Mouse (Mus musculus) monocyte, adult 5-6 weeks (primary cell): ENCODE data around the gene Crim1. TPM values are rescaled to one million over a fixed set of nuclear protein-coding genes. Genes with fewer than 3 reads are reported as not detected.

Experiments
- ATAC-seq: fragments of 153-309, 156-312 bp; replicated peaks from 2 replicates; pipeline ENCODE4 v1.8.0; 2017; ENCODE audit warnings: mild to moderate bottlenecking; ENCODE audit not compliant: low TSS enrichment, insufficient number of reproducible peaks, severe bottlenecking, poor library complexity, low FRiP score
- total RNA-seq: library from RNA; stranded (forward); fragments of 200-1000, 200-491, 200-594 nt; gene quantifications from 3 replicates; pipeline ENCODE4 v1.2.3, GENCODE M21; 2017

Gene Crim1
- total RNA-seq, 1 experiment from 2014 or later: 10.1 TPM

DNA sequence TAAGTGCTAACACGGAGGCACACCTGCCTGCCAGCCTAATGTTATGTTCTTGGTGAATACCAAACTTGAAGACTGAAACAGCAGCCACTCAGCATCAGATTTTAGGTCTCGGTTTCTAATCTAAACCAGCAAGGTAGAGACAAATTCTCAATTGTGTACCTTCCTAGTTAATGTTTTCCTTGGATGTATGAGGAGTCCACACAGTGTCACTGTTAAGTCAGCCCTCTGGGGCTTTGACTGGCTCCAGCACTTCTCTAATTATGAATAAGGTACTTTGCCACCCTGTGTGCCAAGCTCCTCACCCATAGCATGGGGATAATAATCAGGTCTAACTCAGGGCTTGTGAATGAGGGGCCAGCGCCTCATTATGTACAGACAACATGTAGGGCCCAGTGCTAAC lies 182.3 kb downstream of the Crim1 start:
- ATAC-seq: no peak

GRCm38 (mm10) chr17:78387665-78388064 lies 187.6 kb downstream of the Crim1 start:
- ATAC-seq: no peak

DNA sequence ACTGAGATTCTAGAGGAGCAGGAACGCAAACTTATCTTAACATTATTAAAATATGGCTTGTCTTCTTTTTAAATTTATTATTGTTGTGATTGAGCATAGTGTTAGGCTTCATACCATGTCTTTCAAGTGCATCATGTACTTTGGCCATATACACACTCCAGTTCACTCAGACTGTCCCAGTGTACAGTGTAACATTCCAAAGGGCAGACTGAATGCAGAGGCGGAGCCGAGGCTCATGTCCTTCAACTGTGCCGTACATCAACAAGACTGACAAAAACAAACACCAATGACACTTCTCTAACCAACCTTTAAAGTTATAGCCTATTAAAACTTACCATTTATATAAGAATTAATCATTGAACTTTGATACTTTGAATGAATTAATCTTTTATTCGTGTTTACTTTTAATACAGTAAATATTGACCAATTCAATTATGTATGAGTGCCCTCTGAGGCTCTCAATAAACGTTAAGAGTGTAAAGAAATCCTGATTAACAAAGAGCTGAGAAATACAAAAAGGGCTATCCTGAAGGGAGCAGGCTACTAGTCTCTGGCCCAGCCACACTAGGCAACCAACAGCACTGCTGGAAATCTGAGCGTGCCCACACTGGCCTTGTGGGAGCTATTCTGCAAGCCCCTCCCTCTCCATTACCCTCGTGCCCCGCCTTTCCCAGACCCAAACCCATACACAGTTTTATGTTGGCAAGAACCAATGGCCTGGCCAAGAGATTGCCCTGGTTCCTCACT lies 188.2 kb downstream of the Crim1 start:
- no peak for ATAC-seq

DNA sequence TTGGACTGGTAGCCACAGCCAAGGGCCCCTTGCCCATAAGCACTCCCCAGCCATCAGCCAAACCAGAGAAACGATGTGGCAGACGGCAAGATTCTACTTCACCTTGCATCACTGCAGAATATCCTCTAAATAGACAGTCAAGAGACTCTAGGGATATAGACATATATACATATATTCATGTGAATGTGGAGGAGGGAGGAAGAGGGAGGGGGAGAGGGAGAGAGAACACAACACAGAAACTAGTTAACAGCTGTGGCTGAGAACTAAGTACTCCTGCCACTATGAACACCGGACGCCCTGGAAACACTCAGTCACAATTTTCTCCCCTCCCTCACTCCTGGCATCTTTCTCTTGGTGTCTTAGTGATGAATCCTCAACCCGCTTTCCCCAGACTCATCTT lies 189.5 kb downstream of the Crim1 start:
- no peak for ATAC-seq

DNA sequence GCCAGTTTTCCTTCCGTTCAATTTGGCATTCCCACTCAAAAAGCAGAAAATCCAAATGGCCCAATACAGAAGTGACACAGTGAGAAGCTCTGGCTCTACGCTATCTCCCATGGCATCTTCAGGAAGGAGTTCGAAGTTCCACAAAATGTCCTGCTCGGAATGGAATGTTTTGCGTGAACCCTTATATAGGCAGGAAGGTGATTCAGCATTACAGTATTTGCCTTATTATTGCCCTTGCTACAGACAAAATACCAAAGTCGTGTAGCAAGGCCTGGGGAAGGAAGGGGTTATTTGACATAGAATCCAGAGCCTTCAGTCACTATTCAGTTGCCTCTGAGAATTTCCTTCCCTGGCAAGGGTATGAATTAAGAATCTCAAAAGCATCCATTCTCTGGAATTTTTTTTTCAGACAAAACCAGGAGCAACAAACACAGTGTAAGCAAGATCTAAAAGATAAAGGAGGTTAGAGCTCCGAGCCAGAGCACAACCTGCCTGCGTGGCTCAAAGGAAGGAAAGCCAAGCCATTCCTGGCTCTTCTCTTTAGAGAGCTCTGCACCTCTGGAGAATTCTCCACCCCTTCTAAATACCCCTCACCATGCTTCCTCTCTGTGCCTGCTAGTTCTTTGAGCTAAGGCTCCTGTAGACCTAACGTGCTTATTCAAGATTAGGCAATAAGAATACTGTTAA lies 192.5 kb downstream of the Crim1 start:
- ATAC-seq: no peak

- no peak for ATAC-seq
Measured at GRCm38 (mm10) chr17:78400130-78400840, 200.2 kb downstream of the Crim1 start.

DNA sequence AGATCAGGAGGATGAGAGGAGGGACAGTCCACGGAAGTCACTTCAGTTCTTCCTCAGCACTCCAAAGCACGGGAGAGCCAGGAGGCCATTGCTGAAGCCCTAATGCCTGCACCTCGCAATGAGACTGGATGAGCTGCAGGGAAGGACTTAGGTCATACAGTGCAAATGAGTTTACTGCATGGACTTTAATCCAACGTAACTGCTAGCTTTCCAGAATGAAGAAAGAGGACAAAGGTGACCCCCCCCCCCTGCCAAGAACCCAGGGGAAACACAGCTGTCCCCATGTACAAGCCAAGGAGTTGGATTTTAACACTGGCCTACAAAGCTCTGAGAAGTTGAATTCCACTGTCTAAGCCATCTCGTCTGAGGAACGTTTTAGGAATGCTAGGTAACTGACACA lies 201.3 kb downstream of the Crim1 start:
- no peak for ATAC-seq

DNA sequence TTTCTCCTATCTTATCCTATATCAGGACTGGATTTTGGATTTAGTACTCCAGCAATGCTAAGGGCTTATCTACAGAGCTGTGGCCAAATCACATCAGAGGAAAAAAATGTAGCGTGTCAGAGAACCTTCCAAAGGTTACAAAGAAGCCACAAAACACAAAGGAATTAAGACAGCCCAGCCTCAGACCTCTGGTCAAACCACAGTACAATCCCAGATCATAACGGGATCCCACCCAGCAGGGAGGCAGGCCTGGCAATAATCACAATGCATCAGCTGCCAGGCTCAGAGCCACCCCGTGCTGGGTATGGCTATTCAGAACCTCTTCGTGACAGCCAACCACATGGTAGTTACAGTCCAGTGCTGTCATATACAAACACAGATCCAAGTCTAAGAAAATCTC lies 201.7 kb downstream of the Crim1 start:
- no peak for ATAC-seq

- ATAC-seq: no peak
Measured at GRCm38 (mm10) chr17:78402174-78402573, 202.1 kb downstream of the Crim1 start.

GRCm38 (mm10) chr17:78403229-78403628 lies 203.2 kb downstream of the Crim1 start:
- no peak for ATAC-seq

GRCm38 (mm10) chr17:78403804-78404203 lies 203.8 kb downstream of the Crim1 start:
- no peak for ATAC-seq

- no peak for ATAC-seq
Measured at GRCm38 (mm10) chr17:78405336-78405735, 205.3 kb downstream of the Crim1 start.

DNA sequence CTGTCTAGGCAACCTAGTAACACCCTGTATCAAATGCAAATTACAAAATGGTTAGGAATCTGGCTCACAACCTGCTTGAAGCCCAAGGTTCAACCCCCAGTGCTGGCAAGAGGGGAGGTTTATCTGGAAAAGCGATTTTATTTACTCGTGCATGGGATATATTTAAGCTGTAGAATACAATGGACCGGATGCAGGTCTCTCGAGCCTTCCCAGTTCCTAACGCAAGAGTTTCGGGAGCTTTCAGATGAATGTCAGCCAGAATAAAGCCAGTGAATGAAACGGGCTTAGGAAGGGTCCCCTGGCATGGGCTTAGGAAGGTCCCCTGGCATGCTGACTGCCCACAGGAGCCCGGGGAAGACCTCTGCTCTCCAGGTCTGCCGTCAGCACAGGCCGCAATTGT lies 206.8 kb downstream of the Crim1 start:
- no peak for ATAC-seq

GRCm38 (mm10) chr17:78407581-78407980 lies 207.5 kb downstream of the Crim1 start:
- ATAC-seq: no peak

DNA sequence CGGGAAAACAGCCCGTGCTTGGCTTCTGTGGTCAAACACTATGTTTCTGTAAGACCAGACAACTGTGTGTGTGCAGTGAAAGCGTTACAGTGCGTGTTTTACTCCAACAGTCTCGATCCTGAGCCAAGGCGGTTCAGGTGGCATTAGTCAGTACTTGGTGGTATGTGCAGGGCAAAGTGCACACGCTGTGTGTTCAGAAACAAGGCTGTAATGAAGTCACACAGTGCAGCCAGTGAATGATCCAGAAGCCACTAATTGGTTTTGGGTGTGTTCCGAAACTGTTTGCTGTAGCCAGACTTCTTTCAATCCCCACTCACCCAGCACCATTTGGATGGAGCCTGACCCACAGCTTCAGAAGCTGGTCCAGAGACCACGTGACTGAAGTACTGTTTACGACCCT lies 208.3 kb downstream of the Crim1 start:
- ATAC-seq: no peak

DNA sequence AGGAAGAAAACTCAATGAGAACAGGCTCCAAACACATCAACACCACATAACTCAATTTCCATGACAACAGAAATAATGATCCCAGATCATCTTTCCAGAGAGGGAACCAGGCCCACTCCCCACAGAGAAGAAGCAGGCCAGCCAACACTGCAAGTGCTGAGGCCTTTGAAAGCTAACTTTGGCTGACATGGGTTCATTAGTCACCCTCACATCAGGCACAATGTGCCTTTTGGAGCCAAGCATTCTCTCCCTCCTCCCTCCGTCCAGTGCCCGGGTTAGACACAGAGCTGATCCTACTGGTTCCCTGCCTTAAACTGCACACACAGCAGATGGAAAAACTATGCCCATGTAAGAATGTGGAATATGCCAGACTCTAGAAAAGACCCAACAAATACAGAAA lies 209.9 kb downstream of the Crim1 start:
- no peak for ATAC-seq

GRCm38 (mm10) chr17:78415255-78415654 lies 215.2 kb downstream of the Crim1 start:
- ATAC-seq: no peak

DNA sequence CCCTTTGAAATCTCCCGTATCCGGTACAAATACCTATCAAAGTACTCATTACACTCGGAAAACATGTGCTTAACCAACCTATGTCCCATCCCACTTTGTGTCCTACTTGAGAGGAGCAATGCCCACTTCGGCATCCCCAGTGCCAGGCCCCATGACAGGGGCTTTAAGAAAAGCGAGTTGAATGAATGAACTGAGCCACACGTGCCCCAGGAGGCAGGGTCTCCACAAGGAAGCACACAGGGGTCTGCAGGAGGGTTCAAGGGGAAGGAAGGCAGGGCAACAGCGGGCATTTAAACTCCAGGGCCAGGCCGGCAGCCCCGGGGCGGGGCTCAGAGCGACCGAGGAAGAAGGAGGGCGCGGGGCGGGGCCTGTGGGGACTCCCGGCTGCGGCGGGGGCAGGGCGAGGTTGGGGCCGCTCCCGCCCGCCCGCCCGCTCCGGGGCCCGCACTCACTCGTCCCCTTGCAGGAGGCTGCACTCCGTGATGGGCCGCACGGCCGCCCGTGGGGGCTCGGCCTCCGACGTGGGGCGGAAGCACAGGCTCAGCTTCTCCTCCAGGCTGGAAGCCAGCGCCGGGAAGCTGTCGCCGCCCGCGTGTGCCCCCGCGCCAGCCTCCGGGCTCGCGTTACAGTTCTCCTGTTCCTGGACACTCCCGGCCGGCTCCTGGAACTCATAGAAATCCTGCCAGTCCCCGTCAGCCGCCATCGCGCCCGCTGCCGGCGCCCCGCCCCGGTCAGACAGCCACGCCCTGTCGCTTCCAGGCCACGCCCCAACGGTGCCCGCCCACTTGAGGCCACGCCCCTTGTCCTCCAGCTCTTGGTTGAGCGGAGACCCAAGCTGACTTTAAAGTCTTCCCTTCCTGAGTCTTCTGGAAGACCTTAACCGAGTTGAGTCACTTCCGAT lies 217.6 kb downstream of the Crim1 start, which contains the start of gene Fez2:
Gene Fez2 (minus strand): TSS at position 772 of the 901 bp plus-strand sequence.
- peak; percentile 86 for ATAC-seq

DNA sequence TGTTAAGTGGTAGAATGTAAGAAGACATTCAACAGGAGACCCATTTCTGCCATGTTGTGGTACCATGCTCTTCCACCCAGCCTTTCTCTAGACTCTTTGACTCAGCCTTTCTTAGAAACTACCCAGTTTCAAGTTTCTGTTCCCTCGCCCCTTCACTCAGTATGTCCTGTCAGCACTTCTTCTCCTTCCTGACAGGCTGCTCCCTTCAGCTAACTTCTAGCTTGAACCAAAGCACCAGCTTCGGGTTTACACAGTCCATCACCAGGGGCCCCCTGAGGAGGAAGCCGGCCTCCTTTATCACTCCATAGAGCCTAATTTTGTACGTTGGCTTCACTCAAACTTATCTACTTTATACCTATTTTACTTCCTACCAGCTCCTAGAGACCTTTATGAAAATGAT lies 219.2 kb downstream of the Crim1 start:
- no peak for ATAC-seq
